Mouse (Mus musculus) left cerebral cortex, adult 2 months (tissue): ENCODE measurements around the gene Pstpip1. TPM values are rescaled to one million over a fixed set of nuclear protein-coding genes. Genes with fewer than 3 reads are reported as not detected.

Experiments
- DNase-seq, 2 experiments: peaks; one replicate each; pipeline ENCODE4 v3.0.0; 2021 to 2022; ENCODE audit warnings: low spot score in 2 of 2, mixed read lengths in 1 of 2; ENCODE audit errors: extremely low spot score in 1 of 2
- H3K27ac ChIP-seq: fragments of 200-600 bp; 2 replicates; pipeline ENCODE4 v1.8.1; 2022
- H3K4me3 ChIP-seq: fragments of 200-600 bp; 2 replicates; pipeline ENCODE4 v1.8.1; 2022
- CTCF ChIP-seq: fragments of 200-600 bp; IDR thresholded peaks from 2 replicates; pipeline ENCODE4 v1.8.1; 2022; ENCODE audit warnings: antibody characterized with exemption, mild to moderate bottlenecking, moderate library complexity
- intact Hi-C: fragments of 180-260 bp; cut with DNase I; formaldehyde crosslinking; loops from one replicate; pipeline ENCODE4 v1.15.1; 2025
- total RNA-seq, 2 experiments: library from RNA; stranded (reverse); gene quantifications; 2 replicates each; pipeline ENCODE4 v1.2.3; 2021

The Pstpip1 gene
- total RNA-seq, 2 experiments from 2014 or later: 2.3 to 4.6 TPM

- intact Hi-C loops: no loop called here
- peak overlapping the region; percentile 76 for H3K4me3 ChIP-seq
- DNase-seq: no peak
- H3K27ac ChIP-seq: no peak overlapping the region
- TF ChIP-seq CTCF: no peak
Measured at GRCm38 (mm10) chr9:56159456-56159855, 69.7 kb downstream of the Pstpip1 start.

GRCm38 (mm10) chr9:56160341-56161141 lies 70.8 kb downstream of the Pstpip1 start:
- Histone ChIP-seq H3K4me3 (peak overlapping the region; percentile 76), H3K27ac (peak overlapping the region; percentile 94)
- peak; percentile 94 for DNase-seq
- intact Hi-C loops: loop anchor here (2.0 kb wide), 1 partner anchor 42 kb away; no protein-coding TSS in a partner anchor
- no peak for TF ChIP-seq CTCF

- no peak for DNase-seq
- Histone ChIP-seq H3K27ac (no peak within 1 kb of the TSS), H3K4me3 (no peak within 1 kb of the TSS)
- intact Hi-C loops: no loop called here
- TF ChIP-seq CTCF: no peak
Measured at GRCm38 (mm10) chr9:56165377-56165776, 75.6 kb downstream of the Pstpip1 start, which contains the start of gene Tspan3. Tspan3 (minus strand) TSS chr9:56165477.

GRCm38 (mm10) chr9:56166161-56166560 lies 76.4 kb downstream of the Pstpip1 start:
- Histone ChIP-seq H3K27ac (no peak overlapping the region), H3K4me3 (no peak overlapping the region)
- DNase-seq: no peak
- TF ChIP-seq CTCF: no peak
- intact Hi-C loops: no loop called here

- no peak for TF ChIP-seq CTCF
- intact Hi-C loops: no loop called here
- DNase-seq: no peak
- H3K27ac ChIP-seq: no peak overlapping the region
- no peak overlapping the region for H3K4me3 ChIP-seq
Measured at GRCm38 (mm10) chr9:56167690-56168089, 77.9 kb downstream of the Pstpip1 start.

- no peak for TF ChIP-seq CTCF
- intact Hi-C loops: no loop called here
- DNase-seq: no peak
- Histone ChIP-seq H3K27ac (no peak overlapping the region), H3K4me3 (no peak overlapping the region)
Measured at GRCm38 (mm10) chr9:56175316-56175715, 85.6 kb downstream of the Pstpip1 start.

- H3K27ac ChIP-seq: no peak overlapping the region
- DNase-seq: no peak
- intact Hi-C loops: no loop called here
- H3K4me3 ChIP-seq: no peak overlapping the region
- no peak for TF ChIP-seq CTCF
Measured at GRCm38 (mm10) chr9:56177354-56177753, 87.6 kb downstream of the Pstpip1 start.

Other genes starting within 250 kb of the Pstpip1 start
- gene Scaper, start 151.8 kb upstream of the Pstpip1 start, total RNA-seq: 10 to 100 TPM; 31.9 to 33.1 TPM
- gene 4930563M21Rik, start 79.4 kb upstream of the Pstpip1 start, total RNA-seq: not detected
- 100 to 1,000 TPM in 1 of 2 experiments, 10 to 100 TPM in 1; 98.6 to 101 TPM for gene Rcn2, start 48.1 kb upstream of the Pstpip1 start, total RNA-seq
- 100 to 1,000 TPM; 337 to 351 TPM for gene Tspan3, start 75.5 kb downstream of the Pstpip1 start, total RNA-seq